Mouse (Mus musculus) WW6 (cell line): Measurements from ENCODE around the gene Rps6ka1.
A peak's percentile ranks its signal among the peaks of the same experiment; 100 is the strongest.
"Not testable (repeated sequence)": the region's sequence is repeated elsewhere in the genome, so short reads cannot be mapped to it uniquely, and the experiment has no call there.

Source experiments
- DNase-seq: peaks from one replicate; pipeline ENCODE4 v3.0.0-alpha.2; 2013; ENCODE audit warnings: low read depth, low spot score

Gene Rps6ka1

GRCm38 (mm10) chr4:133887672-133888453, at the start of gene Rps6ka1:
Rps6ka1 (minus strand) TSS chr4:133887797.
- peak; percentile 85 for DNase-seq

GRCm38 (mm10) chr4:133931785-133932184, 44.2 kb upstream of the Rps6ka1 start:
- DNase-seq, result no peak

GRCm38 (mm10) chr4:133931349-133931748, 43.8 kb upstream of the Rps6ka1 start:
- no peak for DNase-seq

- DNase-seq, result no peak
Measured at GRCm38 (mm10) chr4:133929278-133929670, 41.7 kb upstream of the Rps6ka1 start.

- DNase-seq, result no peak
Measured at GRCm38 (mm10) chr4:133928576-133929277, 41.1 kb upstream of the Rps6ka1 start.

GRCm38 (mm10) chr4:133925204-133925603, 37.6 kb upstream of the Rps6ka1 start:
- DNase-seq, result no peak

- DNase-seq, result no peak
Measured at GRCm38 (mm10) chr4:133923743-133924142, 36.1 kb upstream of the Rps6ka1 start.

GRCm38 (mm10) chr4:133918093-133918825, 30.7 kb upstream of the Rps6ka1 start:
- not testable (repeated sequence) for DNase-seq

GRCm38 (mm10) chr4:133911983-133912382, 24.4 kb upstream of the Rps6ka1 start:
- no peak for DNase-seq

- DNase-seq, result peak; percentile 91
Measured at GRCm38 (mm10) chr4:133910236-133911211, 22.9 kb upstream of the Rps6ka1 start.

- DNase-seq, result no peak
Measured at GRCm38 (mm10) chr4:133908051-133908450, 20.5 kb upstream of the Rps6ka1 start.

- no peak for DNase-seq
Measured at GRCm38 (mm10) chr4:133907086-133907485, 19.5 kb upstream of the Rps6ka1 start.

GRCm38 (mm10) chr4:133906336-133906735, 18.7 kb upstream of the Rps6ka1 start:
- DNase-seq, result not testable (repeated sequence)

GRCm38 (mm10) chr4:133905167-133905566, 17.6 kb upstream of the Rps6ka1 start:
- no peak for DNase-seq

- no peak for DNase-seq
Measured at GRCm38 (mm10) chr4:133904326-133904725, 16.7 kb upstream of the Rps6ka1 start.

GRCm38 (mm10) chr4:133903372-133903771, 15.8 kb upstream of the Rps6ka1 start:
- DNase-seq, result no peak

- no peak for DNase-seq
Measured at GRCm38 (mm10) chr4:133902510-133902909, 14.9 kb upstream of the Rps6ka1 start.

- no peak for DNase-seq
Measured at GRCm38 (mm10) chr4:133900887-133901286, 13.3 kb upstream of the Rps6ka1 start.

GRCm38 (mm10) chr4:133900352-133900751, 12.8 kb upstream of the Rps6ka1 start:
- peak; percentile 85 for DNase-seq

- no peak for DNase-seq
Measured at GRCm38 (mm10) chr4:133899241-133899800, 11.7 kb upstream of the Rps6ka1 start.

GRCm38 (mm10) chr4:133898151-133898550, 10.6 kb upstream of the Rps6ka1 start:
- DNase-seq, result no peak
